Mouse (Mus musculus): ENCODE results near the gene Rbm6. TPM values are rescaled to one million over a fixed set of nuclear protein-coding genes. Genes with fewer than 3 reads are reported as not detected.

Gene Rbm6
- polyA plus RNA-seq, 1 experiment from 2014 or later = 77.6 TPM

DNA sequence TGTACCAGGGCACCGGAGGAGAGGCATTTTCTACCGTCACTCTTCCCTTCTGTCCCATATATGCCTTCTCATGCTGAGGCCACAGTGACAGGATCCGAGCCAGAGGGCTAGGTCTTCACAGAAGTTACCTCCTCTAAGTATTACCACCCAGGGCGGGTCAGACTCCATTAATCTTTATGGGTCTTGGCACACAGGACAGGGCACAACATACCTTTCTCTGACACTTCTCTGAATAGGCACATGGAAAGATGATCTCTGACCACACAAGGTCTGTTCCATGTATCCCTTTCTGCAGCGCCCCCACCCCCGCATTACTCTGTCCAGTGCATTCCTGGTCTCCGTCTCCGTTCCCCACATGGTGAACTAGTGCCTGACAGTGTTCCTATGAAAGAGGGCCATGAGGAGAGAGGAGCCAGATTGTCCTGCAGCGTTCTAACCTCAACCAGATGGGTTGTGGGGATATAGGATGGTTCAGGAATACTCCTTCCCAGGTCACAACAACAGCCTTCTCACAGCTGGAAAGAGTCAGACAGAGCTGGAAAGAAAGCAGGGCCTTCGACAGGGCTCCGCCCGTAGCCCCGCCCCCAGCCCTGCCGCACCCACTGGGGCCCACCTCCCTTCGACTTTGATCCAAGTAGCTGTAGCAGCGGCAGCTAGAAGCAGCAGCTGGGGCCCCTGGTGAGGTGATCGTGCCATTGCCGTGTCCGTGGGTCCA lies 33.4 kb upstream of the Rbm6 start, which contains the start of gene Mst1r:
TSS of gene Mst1r (plus strand) at position 622 of the 715 bp plus-strand sequence.
- peak; percentile 88 for ATAC-seq (ENCODE audit: insufficient number of reproducible peaks, low FRiP score, low TSS enrichment, low read depth)
- H3K4me3 ChIP-seq (replicated peaks) = peak within 1 kb of the TSS; percentile 54
- H3K36me3 ChIP-seq = peaks cover 10% of the 10 kb centered on the region
- H3K4me1 ChIP-seq = peaks cover 57% of the 10 kb centered on the region
- H3K27ac ChIP-seq (replicated peaks) = peak within 1 kb of the TSS; percentile 81
- no peaks in the 10 kb centered on the region for H3K27me3 ChIP-seq
- H3K9me3 ChIP-seq (replicated peaks) = no peaks in the 10 kb centered on the region
- peak within 1 kb of the TSS; percentile 45 for H3K9ac ChIP-seq
- H3K4me2 ChIP-seq (replicated peaks) = peak within 1 kb of the TSS; percentile 78
- WGBS = 15% methylated on average over 19 of the region's 19 CpGs

DNA sequence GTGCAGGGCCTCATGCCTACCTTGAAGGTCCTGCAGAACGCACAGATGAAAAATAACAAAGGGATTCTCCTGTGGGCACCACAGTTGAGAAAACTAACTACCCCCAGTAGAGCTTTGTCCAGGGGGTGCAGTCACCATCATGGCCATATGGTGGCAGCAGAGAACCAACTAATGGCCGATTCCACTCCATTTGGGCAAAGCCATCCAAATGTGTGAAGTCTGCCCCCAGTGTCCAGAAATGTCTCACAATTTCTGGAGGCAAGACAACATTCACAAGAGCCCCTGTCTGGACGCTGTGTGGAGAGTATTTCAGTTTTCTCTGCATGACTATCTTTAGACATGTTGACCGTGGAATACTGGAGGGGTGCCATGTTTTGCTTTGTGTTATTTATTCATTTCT lies 31.7 kb upstream of the Rbm6 start:
- ATAC-seq (ENCODE audit: insufficient number of reproducible peaks, low FRiP score, low TSS enrichment, low read depth) = peak; percentile 53; the same call in 1 of the 2 replicates
- Histone ChIP-seq H3K27me3 (peaks cover 15% of the 10 kb centered on the region), H3K4me3 (replicated peaks) (no peak overlapping the region), H3K9me3 (replicated peaks) (no peaks in the 10 kb centered on the region), H3K9ac (no peak overlapping the region), H3K4me1 (peaks cover 55% of the 10 kb centered on the region), H3K4me2 (replicated peaks) (no peak overlapping the region), H3K27ac (replicated peaks) (0 out of 2 replicates have a peak overlapping the region, but pooled peaks have one; percentile 41), H3K36me3 (peaks cover 20% of the 10 kb centered on the region)
- WGBS = 1% methylated on average over 4 of the region's 4 CpGs

DNA sequence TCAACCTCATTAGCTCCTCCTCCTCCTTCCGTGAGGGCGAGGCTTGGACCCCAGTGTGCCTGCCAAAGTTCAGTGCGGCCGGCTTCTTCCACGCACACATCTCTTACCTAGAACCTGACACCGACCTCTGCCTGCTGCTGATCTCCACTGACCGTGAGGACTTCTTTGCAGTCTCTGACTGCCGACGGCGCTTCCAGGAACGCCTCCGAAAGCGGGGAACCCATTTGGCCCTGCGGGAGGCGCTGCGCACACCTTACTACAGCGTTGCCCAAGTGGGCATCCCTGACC lies 28.5 kb upstream of the Rbm6 start:
- peaks cover 23% of the 10 kb centered on the region for H3K4me1 ChIP-seq
- H3K4me3 ChIP-seq (replicated peaks) = no peak overlapping the region
- H3K4me2 ChIP-seq (replicated peaks) = 0 out of 2 replicates have a peak overlapping the region, but pooled peaks have one; percentile 47
- H3K27me3 ChIP-seq = peaks cover 21% of the 10 kb centered on the region
- H3K9ac ChIP-seq = no peak overlapping the region
- H3K27ac ChIP-seq (replicated peaks) = no peak overlapping the region
- no peaks in the 10 kb centered on the region for H3K9me3 ChIP-seq (replicated peaks)
- 19% methylated on average over 17 of the region's 17 CpGs for WGBS
- H3K36me3 ChIP-seq = peaks cover 35% of the 10 kb centered on the region
- no peak for ATAC-seq (ENCODE audit: insufficient number of reproducible peaks, low FRiP score, low TSS enrichment, low read depth)

DNA sequence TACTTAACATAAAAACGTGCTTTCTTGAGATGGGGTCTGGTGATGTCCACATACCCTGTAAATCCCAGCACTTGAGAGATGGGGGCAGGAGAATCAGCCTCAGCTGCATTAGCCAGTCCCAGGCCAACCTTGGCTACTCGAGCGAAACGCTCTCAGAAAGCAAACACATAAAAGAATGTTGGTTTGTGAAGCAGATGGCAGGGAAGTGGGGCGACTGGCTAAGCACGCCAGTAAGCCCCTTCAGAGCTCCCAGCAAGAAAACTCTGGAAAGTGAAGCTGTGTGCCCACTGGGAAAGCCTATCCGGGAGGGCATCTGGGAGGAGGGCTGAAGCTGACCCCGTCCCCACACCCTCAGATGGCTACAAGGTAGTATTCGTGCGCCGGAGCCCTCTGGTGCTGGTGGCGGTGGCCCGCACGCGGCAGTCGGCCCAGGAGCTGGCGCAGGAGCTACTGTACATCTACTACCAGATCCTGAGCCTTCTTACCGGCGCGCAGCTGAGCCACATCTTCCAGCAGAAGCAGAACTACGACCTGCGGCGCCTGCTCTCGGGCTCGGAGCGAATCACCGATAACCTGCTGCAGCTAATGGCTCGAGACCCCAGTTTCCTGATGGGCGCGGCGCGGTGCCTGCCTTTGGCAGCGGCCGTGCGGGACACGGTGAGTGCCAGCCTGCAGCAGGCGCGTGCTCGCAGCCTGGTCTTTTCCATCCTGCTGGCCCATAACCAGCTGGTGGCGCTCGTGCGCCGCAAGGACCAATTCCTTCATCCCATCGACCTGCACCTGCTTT lies 28.0 kb upstream of the Rbm6 start:
- Histone ChIP-seq H3K4me1 (peaks cover 18% of the 10 kb centered on the region), H3K27ac (replicated peaks) (no peak overlapping the region), H3K36me3 (peaks cover 37% of the 10 kb centered on the region), H3K9ac (no peak overlapping the region), H3K27me3 (peaks cover 21% of the 10 kb centered on the region), H3K4me2 (replicated peaks) (peak overlapping the region; percentile 47), H3K4me3 (replicated peaks) (peak overlapping the region; percentile 27), H3K9me3 (replicated peaks) (no peaks in the 10 kb centered on the region)
- no peak for ATAC-seq (ENCODE audit: insufficient number of reproducible peaks, low FRiP score, low TSS enrichment, low read depth)
- WGBS = 11% methylated on average over 44 of the region's 44 CpGs

DNA sequence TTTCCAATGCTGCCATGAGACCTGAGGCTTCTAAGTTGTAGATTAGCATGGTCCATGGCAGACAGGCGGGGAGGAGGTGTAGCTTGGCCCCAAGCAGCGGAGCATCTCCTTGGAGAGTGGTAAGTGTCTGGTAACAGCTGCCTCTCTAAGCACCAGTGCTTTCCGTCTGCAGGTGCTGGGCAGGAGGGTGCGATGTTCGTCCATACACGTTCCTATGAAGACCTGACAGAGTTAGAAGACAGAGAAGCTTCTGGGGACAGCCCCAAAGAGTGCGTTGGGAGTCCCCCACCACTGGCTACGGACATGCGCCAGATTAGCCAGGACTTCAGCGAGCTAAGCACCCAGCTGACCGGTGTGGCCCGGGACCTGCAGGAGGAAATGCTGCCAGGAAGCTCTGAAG lies 26.8 kb upstream of the Rbm6 start:
- H3K9ac ChIP-seq = no peak overlapping the region
- no peaks in the 10 kb centered on the region for H3K9me3 ChIP-seq (replicated peaks)
- peaks cover 37% of the 10 kb centered on the region for H3K36me3 ChIP-seq
- WGBS = 68% methylated on average over 12 of the region's 12 CpGs
- H3K27me3 ChIP-seq = peaks cover 21% of the 10 kb centered on the region
- no peak overlapping the region for H3K4me3 ChIP-seq (replicated peaks)
- no peak for ATAC-seq (ENCODE audit: insufficient number of reproducible peaks, low FRiP score, low TSS enrichment, low read depth)
- H3K4me2 ChIP-seq (replicated peaks) = no peak overlapping the region
- H3K27ac ChIP-seq (replicated peaks) = no peak overlapping the region
- H3K4me1 ChIP-seq = peaks cover 10% of the 10 kb centered on the region

DNA sequence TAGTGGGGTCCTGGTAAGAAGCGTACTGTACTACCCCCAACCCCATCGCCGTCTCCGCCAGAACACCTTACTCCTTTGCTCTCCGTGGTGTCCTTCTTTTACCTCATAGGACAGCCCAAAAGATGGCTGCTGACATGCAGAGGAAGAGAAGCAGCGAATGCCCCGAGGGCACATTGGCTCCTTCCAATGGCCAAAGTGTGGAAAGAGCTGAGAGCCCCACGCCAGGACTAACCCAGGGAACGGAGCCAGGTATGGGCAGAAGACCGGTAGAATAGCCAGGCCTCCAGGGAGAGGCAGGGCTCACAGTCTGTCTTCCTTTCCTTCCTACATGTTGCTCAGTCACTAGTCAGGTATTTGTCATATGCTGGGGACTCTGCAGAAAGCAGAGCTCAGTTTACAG lies 25.5 kb upstream of the Rbm6 start:
- no peak overlapping the region for H3K4me3 ChIP-seq (replicated peaks)
- 78% methylated on average over 10 of the region's 10 CpGs for WGBS
- peaks cover 21% of the 10 kb centered on the region for H3K27me3 ChIP-seq
- H3K9ac ChIP-seq = no peak overlapping the region
- no peaks in the 10 kb centered on the region for H3K9me3 ChIP-seq (replicated peaks)
- H3K4me1 ChIP-seq = peaks cover 9% of the 10 kb centered on the region
- H3K36me3 ChIP-seq = peaks cover 37% of the 10 kb centered on the region
- no peak overlapping the region for H3K4me2 ChIP-seq (replicated peaks)
- ATAC-seq (ENCODE audit: insufficient number of reproducible peaks, low FRiP score, low TSS enrichment, low read depth) = no peak
- H3K27ac ChIP-seq (replicated peaks) = no peak overlapping the region

DNA sequence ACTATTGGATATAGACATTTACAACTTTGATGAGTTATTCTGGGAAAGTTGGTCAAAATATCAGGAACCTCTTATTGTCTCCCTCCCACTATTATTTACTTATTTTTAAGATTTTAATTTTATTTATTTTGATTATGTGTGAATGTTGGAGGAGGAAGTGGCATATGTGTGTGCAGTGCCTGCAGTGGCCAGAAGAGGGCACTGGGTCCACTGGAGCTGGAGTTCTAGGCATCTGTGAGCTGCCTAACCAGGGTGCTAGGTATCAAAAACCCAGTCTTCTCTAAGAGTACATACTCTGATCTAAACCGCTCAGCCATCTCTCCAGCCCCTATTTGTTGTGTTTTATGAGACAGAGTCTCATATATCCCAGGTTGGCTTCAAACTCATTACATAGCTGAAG lies 18.0 kb upstream of the Rbm6 start:
- Histone ChIP-seq H3K9ac (no peak overlapping the region), H3K27ac (replicated peaks) (no peak overlapping the region), H3K4me2 (replicated peaks) (no peak overlapping the region), H3K4me1 (peaks cover 21% of the 10 kb centered on the region), H3K4me3 (replicated peaks) (no peak overlapping the region), H3K27me3 (0 out of 2 replicates have a peak, but pooled peaks cover 6% of the 10 kb centered on the region), H3K36me3 (no peaks in the 10 kb centered on the region), H3K9me3 (replicated peaks) (no peaks in the 10 kb centered on the region)
- no peak for ATAC-seq (ENCODE audit: insufficient number of reproducible peaks, low FRiP score, low TSS enrichment, low read depth)
- 96% methylated on average over 1 of the region's 1 CpGs for WGBS

DNA sequence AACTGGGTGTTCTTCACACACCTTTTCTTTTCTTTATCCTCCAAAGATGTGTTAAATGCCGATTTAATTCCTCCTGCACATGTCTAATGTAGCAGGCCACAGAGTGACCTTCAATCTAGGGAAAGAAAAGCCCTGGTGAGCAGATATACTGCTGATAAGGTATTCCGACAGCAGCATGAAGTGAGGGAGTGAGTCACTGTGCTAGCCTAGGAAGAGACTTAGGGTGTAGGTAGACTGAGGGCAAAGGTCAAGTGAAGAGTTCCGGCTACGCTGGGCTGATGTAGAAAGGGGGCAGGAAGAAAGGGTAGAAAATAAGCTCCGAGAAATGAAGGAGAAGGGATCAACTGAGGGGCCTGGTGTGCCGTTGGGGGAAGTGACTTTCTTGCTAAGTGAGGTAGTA lies 17.2 kb upstream of the Rbm6 start:
- no peak for ATAC-seq (ENCODE audit: insufficient number of reproducible peaks, low FRiP score, low TSS enrichment, low read depth)
- H3K4me1 ChIP-seq = peaks cover 21% of the 10 kb centered on the region
- H3K27me3 ChIP-seq = 0 out of 2 replicates have a peak, but pooled peaks cover 6% of the 10 kb centered on the region
- H3K9me3 ChIP-seq (replicated peaks) = no peaks in the 10 kb centered on the region
- H3K36me3 ChIP-seq = no peaks in the 10 kb centered on the region
- WGBS = 74% methylated on average over 6 of the region's 6 CpGs
- 0 out of 2 replicates have a peak overlapping the region, but pooled peaks have one; percentile 4 for H3K4me3 ChIP-seq (replicated peaks)
- H3K27ac ChIP-seq (replicated peaks) = peak overlapping the region; percentile 51; the same call in 1 of the 2 replicates
- 0 out of 2 replicates have a peak overlapping the region, but pooled peaks have one; percentile 10 for H3K4me2 ChIP-seq (replicated peaks)
- no peak overlapping the region for H3K9ac ChIP-seq

DNA sequence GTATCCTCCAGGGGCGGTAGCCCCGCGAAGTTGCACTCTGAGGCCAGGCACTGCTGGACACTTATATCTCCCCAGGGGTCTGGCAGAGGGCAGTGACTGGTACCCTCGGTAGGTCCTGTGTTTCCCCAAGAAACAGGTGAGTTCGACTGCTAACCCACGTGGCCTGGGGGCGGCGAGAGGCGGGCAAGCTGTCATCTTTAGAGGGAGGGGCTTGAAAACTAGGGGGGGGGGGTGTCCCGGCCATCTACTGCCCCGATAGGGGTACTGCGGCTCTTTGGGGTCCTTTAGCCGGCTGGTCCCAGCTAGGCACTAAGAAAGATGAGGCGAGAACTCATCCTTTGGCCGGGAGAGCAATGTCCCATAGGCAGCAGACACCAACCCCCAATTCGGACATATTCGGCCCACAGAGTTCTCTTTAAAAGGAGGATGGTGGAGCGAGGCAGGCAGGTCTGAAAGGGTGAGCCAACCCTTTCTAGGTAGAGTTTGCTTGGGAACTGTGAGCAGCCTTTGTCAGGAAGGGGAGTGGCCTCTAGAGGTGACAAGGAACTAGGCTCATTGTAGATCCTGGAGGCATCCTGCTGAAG lies 15.3 kb upstream of the Rbm6 start:
- Histone ChIP-seq H3K27ac (replicated peaks) (peak overlapping the region; percentile 77), H3K27me3 (0 out of 2 replicates have a peak, but pooled peaks cover 6% of the 10 kb centered on the region), H3K4me2 (replicated peaks) (peak overlapping the region; percentile 78), H3K4me1 (peaks cover 21% of the 10 kb centered on the region), H3K36me3 (no peaks in the 10 kb centered on the region), H3K9me3 (replicated peaks) (no peaks in the 10 kb centered on the region), H3K4me3 (replicated peaks) (peak overlapping the region; percentile 82), H3K9ac (peak overlapping the region; percentile 82)
- WGBS = under 1% methylated on average over 18 of the region's 18 CpGs
- peak; percentile 72 for ATAC-seq (ENCODE audit: insufficient number of reproducible peaks, low FRiP score, low TSS enrichment, low read depth)

DNA sequence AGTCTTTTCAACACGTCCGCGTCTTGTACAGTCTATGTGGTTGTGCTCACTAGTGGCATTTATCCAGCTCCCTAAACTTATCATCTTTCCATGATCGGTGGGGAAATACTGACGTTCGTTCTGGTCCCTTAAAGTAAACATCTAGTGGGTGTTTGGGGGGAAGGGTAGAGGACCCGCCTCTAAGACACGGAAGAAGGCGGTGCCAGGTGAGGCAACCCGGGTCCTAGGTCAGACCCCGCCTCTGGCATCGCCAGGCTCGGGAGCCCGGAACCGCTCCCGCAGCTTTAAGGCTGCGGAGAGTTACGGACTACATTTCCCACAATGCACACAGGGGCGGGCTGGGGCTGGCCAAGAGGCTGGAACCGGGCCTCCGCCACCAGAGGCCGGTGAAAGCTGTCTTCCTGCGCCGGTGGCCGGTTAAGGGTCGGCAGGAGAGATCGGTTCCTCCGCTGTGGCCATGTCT lies 14.8 kb upstream of the Rbm6 start, which contains the start of gene Mon1a:
TSS of gene Mon1a (plus strand) at position 348 of the 463 bp plus-strand sequence.
- ATAC-seq (ENCODE audit: insufficient number of reproducible peaks, low FRiP score, low TSS enrichment, low read depth) = peak; percentile 95
- peak within 1 kb of the TSS; percentile 82 for H3K9ac ChIP-seq

DNA sequence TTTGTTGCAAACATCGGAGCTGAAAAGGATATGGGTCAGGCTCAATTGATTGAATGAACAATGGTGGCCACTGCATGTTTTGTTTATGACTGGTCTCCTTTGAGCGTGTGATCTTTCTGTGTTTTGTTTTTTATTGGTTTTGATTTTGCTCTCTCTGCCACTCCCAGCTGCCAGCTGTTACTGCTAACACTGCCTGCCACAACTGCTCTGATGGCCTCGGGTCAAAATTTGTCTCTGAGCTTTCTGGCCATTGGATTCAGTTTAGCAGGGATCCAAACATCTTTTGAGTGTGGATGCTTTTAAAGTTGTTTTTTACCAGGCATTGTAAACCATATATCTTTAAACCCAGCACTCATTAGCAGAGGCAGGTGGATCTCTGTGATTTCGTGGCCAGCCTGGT lies 7.4 kb upstream of the Rbm6 start:
- Histone ChIP-seq H3K9me3 (replicated peaks) (no peaks in the 10 kb centered on the region), H3K4me1 (no peaks in the 10 kb centered on the region), H3K9ac (no peak overlapping the region), H3K27me3 (no peaks in the 10 kb centered on the region), H3K36me3 (no peaks in the 10 kb centered on the region), H3K27ac (replicated peaks) (no peak overlapping the region), H3K4me2 (replicated peaks) (no peak overlapping the region), H3K4me3 (replicated peaks) (no peak overlapping the region)
- WGBS = 45% methylated on average over 4 of the region's 4 CpGs
- no peak for ATAC-seq (ENCODE audit: insufficient number of reproducible peaks, low FRiP score, low TSS enrichment, low read depth)

More for the DNA sequence above, 14.8 kb upstream of the Rbm6 start, which contains the start of gene Mon1a:
- Histone ChIP-seq H3K4me3 (replicated peaks) (peak within 1 kb of the TSS; percentile 82), H3K9me3 (replicated peaks) (no peaks in the 10 kb centered on the region), H3K4me2 (replicated peaks) (peak within 1 kb of the TSS; percentile 78), H3K36me3 (no peaks in the 10 kb centered on the region), H3K27ac (replicated peaks) (peak within 1 kb of the TSS; percentile 77), H3K27me3 (0 out of 2 replicates have a peak, but pooled peaks cover 6% of the 10 kb centered on the region), H3K4me1 (peaks cover 21% of the 10 kb centered on the region)
- WGBS = under 1% methylated on average over 28 of the region's 28 CpGs
